Mouse (Mus musculus) myocyte (in vitro differentiated cells): Measurements from ENCODE around the gene Rybp. TPM values are rescaled to one million over a fixed set of nuclear protein-coding genes. Genes with fewer than 3 reads are reported as not detected.

Experiments
- H3K27me3 ChIP-seq: one replicate; pipeline ENCODE4 v1.6.1; 2011; ENCODE audit not compliant: control insufficient read depth, insufficient read depth, insufficient read length
- H3K36me3 ChIP-seq: one replicate; pipeline ENCODE4 v1.6.1; 2011; ENCODE audit not compliant: control insufficient read depth, insufficient read depth
- H3K4me2 ChIP-seq: one replicate; pipeline ENCODE4 v1.6.1; 2011; ENCODE audit warnings: low read depth, control low read depth
- H3K4me3 ChIP-seq: one replicate; pipeline ENCODE4 v1.5.1; 2011; ENCODE audit warnings: mild to moderate bottlenecking, control low read depth, moderate library complexity
- H3K79me2 ChIP-seq: one replicate; pipeline ENCODE4 v1.6.1; 2011; ENCODE audit not compliant: control insufficient read depth, insufficient read depth
- H3ac ChIP-seq: one replicate; pipeline ENCODE4 v1.6.1; 2011; ENCODE audit not compliant: control insufficient read depth, insufficient read length
- CEBPB ChIP-seq: IDR thresholded peaks from 2 replicates; pipeline ENCODE4 v1.6.1; 2011; ENCODE audit warnings: mild to moderate bottlenecking, moderate library complexity; ENCODE audit not compliant: poor library complexity, insufficient read depth, severe bottlenecking
- E2F4 ChIP-seq: IDR thresholded peaks from one replicate; pipeline ENCODE4 v1.6.1; 2011; ENCODE audit warnings: mild to moderate bottlenecking, control low read depth, moderate library complexity; ENCODE audit not compliant: insufficient read depth
- MAX ChIP-seq: IDR thresholded peaks from one replicate; pipeline ENCODE4 v1.6.1; 2011; ENCODE audit warnings: low read depth, mild to moderate bottlenecking, control low read depth
- MYOD1 ChIP-seq, 3 experiments: IDR thresholded peaks; one replicate each; pipeline ENCODE4 v1.6.1; 2011; ENCODE audit warnings: control low read depth in 2 of 3, low read depth in 2 of 3, mild to moderate bottlenecking in 2 of 3, moderate library complexity in 1 of 3; ENCODE audit not compliant: insufficient read length in 2 of 3, control insufficient read depth in 1 of 3
- MYOG ChIP-seq, 3 experiments: IDR thresholded peaks; one replicate each; pipeline ENCODE4 v1.6.1; 2011; ENCODE audit warnings: control low read depth in 2 of 3, low read depth in 2 of 3, mild to moderate bottlenecking in 2 of 3; ENCODE audit not compliant: insufficient read length in 2 of 3, control insufficient read depth in 1 of 3, insufficient read depth in 1 of 3
- POLR2A ChIP-seq: IDR thresholded peaks from one replicate; pipeline ENCODE4 v1.6.1; 2011; ENCODE audit warnings: low read depth, mild to moderate bottlenecking, control low read depth, moderate library complexity; ENCODE audit not compliant: insufficient read length
- POLR2AphosphoS2 ChIP-seq: IDR thresholded peaks from one replicate; pipeline ENCODE4 v1.6.1; 2011; ENCODE audit warnings: low read depth, control low read depth; ENCODE audit not compliant: insufficient read length
- REST ChIP-seq: IDR thresholded peaks from one replicate; pipeline ENCODE4 v1.6.1; 2011; ENCODE audit warnings: mild to moderate bottlenecking, control low read depth, moderate library complexity; ENCODE audit not compliant: insufficient read depth, insufficient read length
- SRF ChIP-seq: IDR thresholded peaks from one replicate; pipeline ENCODE4 v1.6.1; 2011; ENCODE audit warnings: low read depth; ENCODE audit not compliant: control insufficient read depth, insufficient read length
- TCF12 ChIP-seq: IDR thresholded peaks from one replicate; pipeline ENCODE4 v1.6.1; 2011; ENCODE audit warnings: mild to moderate bottlenecking, control low read depth; ENCODE audit not compliant: poor library complexity, insufficient read depth, severe bottlenecking
- TCF3 ChIP-seq: IDR thresholded peaks from one replicate; pipeline ENCODE4 v1.6.1; 2011; ENCODE audit warnings: low read depth, control low read depth; ENCODE audit not compliant: insufficient read length
- USF1 ChIP-seq: IDR thresholded peaks from one replicate; pipeline ENCODE4 v1.6.1; 2011; ENCODE audit warnings: low read depth, mild to moderate bottlenecking, control low read depth, moderate library complexity
- polyA plus RNA-seq: library from polyadenylated mRNA; unstranded; fragments of >200 nt; fragmentation: generic; extraction: Trizol; gene quantifications from one replicate; pipeline ENCODE4 v1.2.1, GENCODE M21; 2012; ENCODE audit warnings: missing spikeins

Gene Rybp
- 9.5 TPM for polyA plus RNA-seq

DNA sequence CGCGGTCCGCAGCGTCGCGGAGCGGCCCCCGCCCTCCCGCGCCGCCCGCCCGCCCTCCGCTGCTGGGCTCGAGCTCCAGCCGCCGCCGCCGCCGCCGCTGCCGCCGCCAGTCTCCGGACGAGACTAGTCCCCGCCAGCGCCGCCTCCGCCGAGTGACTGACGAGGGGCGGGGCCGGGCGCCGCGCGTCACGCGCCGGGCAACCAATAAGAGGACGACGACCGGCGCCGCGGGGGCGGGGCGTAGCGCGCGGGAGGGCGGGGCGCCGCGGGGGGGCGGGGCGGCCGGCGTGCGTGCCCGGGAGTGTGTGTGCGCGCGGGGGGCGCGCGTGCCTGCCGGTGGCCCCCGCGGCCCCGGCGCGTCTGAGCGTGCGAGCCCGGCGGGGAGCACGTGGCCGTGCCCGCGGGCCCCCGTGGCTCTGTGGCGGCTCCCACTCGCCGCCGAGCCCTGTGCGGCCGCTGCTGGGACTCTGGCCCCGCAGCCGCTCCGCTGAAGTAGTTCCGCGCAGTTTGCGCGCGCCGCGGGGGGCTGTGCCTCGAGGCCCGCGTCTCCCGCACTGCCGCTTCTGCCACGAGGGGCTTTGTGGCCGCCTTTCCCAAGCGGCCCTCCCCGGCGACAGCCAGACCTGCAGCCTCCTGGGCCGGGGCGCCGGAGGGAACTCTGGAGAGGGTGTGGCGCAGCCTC is at the start of gene Rybp:
Rybp (minus strand) TSS at position 152 of the 682 bp plus-strand sequence.
- Histone ChIP-seq H3K36me3 (peaks cover 5% of the 10 kb centered on the region), H3K4me2 (peak within 1 kb of the TSS; percentile 87), H3K4me3 (peak within 1 kb of the TSS; percentile 51), H3K79me2 (peaks cover 39% of the 10 kb centered on the region), H3ac (peak within 1 kb of the TSS; percentile 96), H3K27me3 (peaks cover 23% of the 10 kb centered on the region)
- no peak for TF ChIP-seq MAX
- peak; percentile 67 for TF ChIP-seq POLR2A

DNA sequence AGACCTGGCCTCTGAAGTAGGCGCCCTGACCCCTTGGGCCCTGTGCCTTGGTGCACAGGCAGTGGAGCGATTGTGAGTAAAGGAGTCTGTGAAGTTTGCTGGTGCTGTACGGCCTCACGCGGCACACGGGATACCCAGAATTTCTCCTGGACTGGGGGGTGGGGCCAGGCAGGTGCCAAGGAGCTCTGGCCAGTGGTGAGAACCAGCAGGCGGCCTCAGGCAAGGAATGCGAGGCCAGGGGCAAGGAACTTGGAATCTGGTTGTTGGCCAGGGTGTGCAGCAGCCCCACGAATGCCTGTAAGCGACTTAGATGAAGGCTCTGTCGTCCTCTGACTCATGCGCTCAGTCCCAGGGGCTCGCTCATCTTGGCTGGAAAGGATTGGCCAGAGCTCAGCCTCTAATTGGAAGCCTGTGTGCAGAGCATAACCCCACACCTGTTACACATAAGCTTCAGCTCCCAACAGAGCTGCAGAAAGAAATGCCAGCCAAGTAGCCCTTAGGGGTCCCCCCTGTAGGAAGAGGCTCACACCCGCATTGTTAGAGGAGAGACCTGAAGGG is 49.4 kb upstream of the Rybp start:
- Histone ChIP-seq H3K27me3 (peaks cover 7% of the 10 kb centered on the region), H3K4me2 (no peak overlapping the region), H3K36me3 (no peaks in the 10 kb centered on the region), H3K4me3 (no peak overlapping the region), H3K79me2 (no peaks in the 10 kb centered on the region), H3ac (no peak overlapping the region)
- TF ChIP-seq MYOG (IDR thresholded peaks at IDR 0.05; ENCODE audit: control insufficient read depth in 1 of 3, insufficient read depth in 1 of 3, insufficient read length in 2 of 3, low read depth in 2 of 3): no peak
- no peak for TF ChIP-seq REST
- TF ChIP-seq MAX: no peak
- no peak for TF ChIP-seq POLR2A
- no peak for TF ChIP-seq TCF3
- TF ChIP-seq POLR2AphosphoS2: no peak
- no peak for TF ChIP-seq USF1
- no peak for TF ChIP-seq CEBPB
- TF ChIP-seq MYOD1 (IDR thresholded peaks at IDR 0.05; ENCODE audit: control insufficient read depth in 1 of 3, insufficient read length in 2 of 3, low read depth in 2 of 3): no peak
- TF ChIP-seq E2F4: no peak
- TF ChIP-seq SRF: no peak
- no peak for TF ChIP-seq TCF12

DNA sequence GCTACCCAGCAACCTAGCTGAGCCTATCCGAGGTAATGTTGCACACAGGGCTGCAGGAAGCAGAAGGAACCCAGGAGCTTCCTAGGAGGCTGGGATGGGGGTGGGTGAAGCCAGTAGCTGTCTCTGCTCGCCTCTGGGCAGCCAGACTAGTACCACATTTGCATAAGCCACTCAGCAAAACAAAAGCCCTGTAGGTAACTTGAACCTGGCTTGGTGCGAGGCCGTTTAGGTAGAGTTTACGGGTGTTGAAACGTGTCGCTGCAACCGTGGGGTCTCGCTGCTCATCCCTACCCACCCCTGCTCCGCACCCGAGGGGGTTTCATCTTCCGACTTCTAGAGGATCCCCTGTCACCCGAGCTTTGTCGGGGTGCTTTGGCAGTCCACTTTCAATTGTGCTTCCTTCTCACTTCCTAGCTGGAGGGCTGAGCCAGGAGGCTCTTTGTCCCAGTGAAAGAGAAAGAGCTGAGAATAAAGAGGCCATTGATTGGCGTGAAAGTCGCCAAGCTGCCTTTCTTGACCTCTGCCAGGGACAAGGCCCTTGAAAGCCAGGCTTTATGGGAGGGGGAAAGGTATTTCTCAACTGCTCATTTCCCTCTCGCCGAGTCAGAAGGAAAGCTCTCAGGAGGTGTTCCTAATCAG is 48.3 kb upstream of the Rybp start:
- no peak overlapping the region for H3ac ChIP-seq
- H3K36me3 ChIP-seq: no peaks in the 10 kb centered on the region
- TF ChIP-seq MYOD1 (IDR thresholded peaks at IDR 0.05; ENCODE audit: control insufficient read depth in 1 of 3, insufficient read length in 2 of 3, low read depth in 2 of 3) (no peak), TCF3 (no peak), USF1 (no peak)
- H3K79me2 ChIP-seq: no peaks in the 10 kb centered on the region
- peaks cover 15% of the 10 kb centered on the region for H3K27me3 ChIP-seq
- H3K4me3 ChIP-seq: no peak overlapping the region
- no peak overlapping the region for H3K4me2 ChIP-seq

DNA sequence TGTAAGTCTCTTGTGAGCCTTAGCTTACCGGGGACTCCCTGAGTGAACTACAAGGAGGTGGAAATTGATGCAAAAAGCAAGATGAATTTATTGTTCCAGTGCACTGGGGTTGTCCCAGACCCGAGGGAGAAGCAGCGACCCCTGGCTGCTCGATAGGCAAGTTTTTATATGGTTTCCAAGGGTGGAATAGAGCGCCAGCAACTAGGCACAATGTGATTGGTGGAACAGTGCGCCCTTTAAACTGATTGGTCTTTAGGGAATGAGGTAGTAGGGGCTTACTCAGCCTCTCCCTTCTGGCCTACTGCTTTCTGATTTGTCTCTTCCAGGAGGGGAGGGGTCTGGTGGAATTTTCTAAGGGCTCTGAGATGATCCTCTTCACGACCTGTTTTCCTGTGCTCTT is 46.5 kb upstream of the Rybp start:
- peaks cover 15% of the 10 kb centered on the region for H3K27me3 ChIP-seq
- H3ac ChIP-seq: no peak overlapping the region
- H3K36me3 ChIP-seq: no peaks in the 10 kb centered on the region
- H3K4me3 ChIP-seq: no peak overlapping the region
- TF ChIP-seq POLR2AphosphoS2 (no peak), USF1 (no peak), TCF3 (no peak), MYOD1 (IDR thresholded peaks at IDR 0.05; ENCODE audit: control insufficient read depth in 1 of 3, insufficient read length in 2 of 3, low read depth in 2 of 3) (no peak), CEBPB (no peak), MYOG (IDR thresholded peaks at IDR 0.05; ENCODE audit: control insufficient read depth in 1 of 3, insufficient read depth in 1 of 3, insufficient read length in 2 of 3, low read depth in 2 of 3) (no peak), TCF12 (no peak), E2F4 (no peak), POLR2A (no peak), MAX (no peak), SRF (no peak), REST (no peak)
- no peak overlapping the region for H3K4me2 ChIP-seq
- H3K79me2 ChIP-seq: no peaks in the 10 kb centered on the region

DNA sequence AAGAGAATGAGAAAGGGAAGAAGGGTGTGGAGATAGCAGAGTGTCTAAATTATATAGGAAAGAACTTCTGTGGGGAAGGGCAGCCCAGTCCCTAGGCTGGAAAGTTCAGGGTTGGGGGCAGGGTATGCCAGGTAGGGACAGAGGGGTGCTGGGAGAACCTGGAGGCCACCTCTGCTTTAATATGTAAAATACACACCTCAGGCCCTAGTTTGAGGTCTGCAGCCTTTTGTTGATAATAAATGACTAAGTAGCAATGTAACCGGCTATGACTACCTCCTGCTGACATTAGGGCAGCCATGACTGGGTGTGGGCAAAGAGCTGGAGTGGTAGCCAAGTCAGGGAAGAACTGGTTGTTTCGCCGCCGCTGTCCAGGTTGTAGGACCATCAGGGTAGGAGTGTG is 45.2 kb upstream of the Rybp start:
- no peak for TF ChIP-seq TCF12
- TF ChIP-seq MYOG (IDR thresholded peaks at IDR 0.05; ENCODE audit: control insufficient read depth in 1 of 3, insufficient read depth in 1 of 3, insufficient read length in 2 of 3, low read depth in 2 of 3): no peak
- TF ChIP-seq TCF3: no peak
- TF ChIP-seq POLR2AphosphoS2: no peak
- TF ChIP-seq MAX: no peak
- no peak for TF ChIP-seq SRF
- TF ChIP-seq REST: no peak
- TF ChIP-seq USF1: no peak
- no peak for TF ChIP-seq POLR2A
- no peak for TF ChIP-seq E2F4
- no peak for TF ChIP-seq CEBPB
- no peak for TF ChIP-seq MYOD1 (IDR thresholded peaks at IDR 0.05; ENCODE audit: control insufficient read depth in 1 of 3, insufficient read length in 2 of 3, low read depth in 2 of 3)
- Histone ChIP-seq H3K36me3 (no peaks in the 10 kb centered on the region), H3K79me2 (no peaks in the 10 kb centered on the region), H3K27me3 (peaks cover 11% of the 10 kb centered on the region), H3K4me3 (no peak overlapping the region), H3K4me2 (no peak overlapping the region), H3ac (no peak overlapping the region)
